Mouse (Mus musculus) CH12.LX (cell line): ENCODE data around the gene Ghrhr. TPM values are rescaled to one million over a fixed set of nuclear protein-coding genes. Genes with fewer than 3 reads are reported as not detected.

Source experiments
- DNase-seq: peaks from one replicate; pipeline ENCODE4 v3.0.0-alpha.2; 2013; ENCODE audit errors: extremely low read depth
- H3K27ac ChIP-seq: 2 replicates; pipeline ENCODE4 v1.5.1; 2012; ENCODE audit warnings: low read depth, mild to moderate bottlenecking, control low read depth, moderate library complexity; ENCODE audit not compliant: insufficient read depth
- H3K27me3 ChIP-seq: replicated peaks from 2 replicates; pipeline ENCODE3; 2012; ENCODE audit warnings: inconsistent platforms
- H3K36me3 ChIP-seq, 2 experiments: replicated peaks in 1 of 2; 2 replicates each; pipeline versions ENCODE3 to v1.6.1; 2012; ENCODE audit warnings: inconsistent platforms in 1 of 2, low read length in 1 of 2, mild to moderate bottlenecking in 1 of 2, mixed read lengths in 1 of 2, moderate library complexity in 1 of 2; ENCODE audit not compliant: control insufficient read depth in 1 of 2, insufficient read depth in 1 of 2
- H3K4me1 ChIP-seq, 2 experiments: 2 replicates each; pipeline ENCODE4 v1.6.1; 2012; ENCODE audit warnings: inconsistent platforms in 1 of 2, moderate library complexity in 1 of 2; ENCODE audit not compliant: insufficient read depth in 2 of 2, control insufficient read depth in 1 of 2
- H3K4me2 ChIP-seq: 2 replicates; pipeline ENCODE4 v1.6.1; 2012; ENCODE audit warnings: low read depth, mild to moderate bottlenecking, control low read depth; ENCODE audit not compliant: poor library complexity, insufficient read depth, severe bottlenecking
- H3K4me3 ChIP-seq, 3 experiments: fragments of 150-350 bp in 1 of 3; sonication (generic) in 1 of 3; replicated peaks in 1 of 3; 2 replicates each; pipeline versions ENCODE3 to v1.5.1; 2011 to 2012; ENCODE audit warnings: low read depth in 2 of 3, low read length in 2 of 3, mild to moderate bottlenecking in 2 of 3, moderate library complexity in 2 of 3, control low read depth in 1 of 3, improper control_type of control experiment in 1 of 3, inconsistent platforms in 1 of 3, mixed read lengths in 1 of 3; ENCODE audit not compliant: poor library complexity in 1 of 3
- H3K79me2 ChIP-seq: replicated peaks from 2 replicates; pipeline ENCODE4 v1.6.1; 2012; ENCODE audit warnings: mild to moderate bottlenecking, moderate library complexity; ENCODE audit not compliant: control insufficient read depth, poor library complexity, insufficient read depth, severe bottlenecking; ENCODE audit errors: extremely low read depth
- H3K9ac ChIP-seq: 2 replicates; pipeline ENCODE4 v1.6.1; 2012; ENCODE audit warnings: low read depth, mild to moderate bottlenecking, control low read depth, moderate library complexity; ENCODE audit not compliant: insufficient read depth
- H3K9me3 ChIP-seq: replicated peaks from 2 replicates; pipeline ENCODE3; 2012; ENCODE audit warnings: low read length, inconsistent platforms, mixed read lengths
- CHD2 ChIP-seq: IDR thresholded peaks from 2 replicates; pipeline ENCODE4 v1.6.1; 2011; ENCODE audit warnings: low read length, improper control_type of control experiment
- CTCF ChIP-seq, 2 experiments: IDR thresholded peaks in 1 of 2; conservative IDR thresholded peaks in 1 of 2; 2 replicates each; pipeline ENCODE4 v1.5.1; 2011 to 2012; ENCODE audit warnings: low read depth in 2 of 2, low read length in 2 of 2, improper control_type of control experiment in 1 of 2, inconsistent platforms in 1 of 2, mild to moderate bottlenecking in 1 of 2, moderate library complexity in 1 of 2
- E2F4 ChIP-seq: IDR thresholded peaks from 2 replicates; pipeline ENCODE4 v1.6.1; 2011; ENCODE audit warnings: low read depth, low read length, improper control_type of control experiment; ENCODE audit not compliant: insufficient replicate concordance
- KAT2A ChIP-seq: IDR thresholded peaks from 2 replicates; pipeline ENCODE4 v1.6.1; 2012; ENCODE audit warnings: low read length, improper control_type of control experiment, inconsistent platforms; ENCODE audit not compliant: insufficient replicate concordance
- MAZ ChIP-seq: IDR thresholded peaks from 2 replicates; pipeline ENCODE4 v1.6.1; 2012; ENCODE audit warnings: low read depth, mild to moderate bottlenecking, inconsistent platforms, low read length, improper control_type of control experiment, moderate library complexity
- MXI1 ChIP-seq: IDR thresholded peaks from 2 replicates; pipeline ENCODE4 v1.6.1; 2011; ENCODE audit warnings: mild to moderate bottlenecking, low read depth, low read length, improper control_type of control experiment
- MYC ChIP-seq: IDR thresholded peaks from 2 replicates; pipeline ENCODE4 v1.6.1; 2011; ENCODE audit warnings: low read depth, mild to moderate bottlenecking, improper control_type of control experiment, low read length
- NELFE ChIP-seq: IDR thresholded peaks from 2 replicates; pipeline ENCODE4 v1.6.1; 2011; ENCODE audit warnings: low read depth, low read length, improper control_type of control experiment
- NRF1 ChIP-seq: IDR thresholded peaks from 2 replicates; pipeline ENCODE4 v1.6.1; 2014; ENCODE audit warnings: low read depth, mild to moderate bottlenecking, inconsistent platforms, low read length, improper control_type of control experiment, moderate library complexity
- POLR2AphosphoS2 ChIP-seq: IDR thresholded peaks from 2 replicates; pipeline ENCODE4 v1.6.1; 2011; ENCODE audit warnings: low read depth, low read length, improper control_type of control experiment
- RAD21 ChIP-seq: IDR thresholded peaks from 2 replicates; pipeline ENCODE4 v1.6.1; 2011; ENCODE audit warnings: low read depth, mild to moderate bottlenecking, low read length, improper control_type of control experiment, moderate library complexity
- SIN3A ChIP-seq: IDR thresholded peaks from 2 replicates; pipeline ENCODE4 v1.6.1; 2012; ENCODE audit warnings: low read length, improper control_type of control experiment, inconsistent platforms
- SMC3 ChIP-seq: IDR thresholded peaks from 2 replicates; pipeline ENCODE4 v1.6.1; 2011; ENCODE audit warnings: low read depth, low read length, improper control_type of control experiment
- USF2 ChIP-seq: conservative IDR thresholded peaks from 2 replicates; pipeline ENCODE4 v1.6.1; 2011; ENCODE audit warnings: low read depth, low read length, improper control_type of control experiment
- ZKSCAN1 ChIP-seq: IDR thresholded peaks from 2 replicates; pipeline ENCODE4 v1.6.1; 2012; ENCODE audit warnings: low read depth, inconsistent platforms, low read length, improper control_type of control experiment, borderline replicate concordance
- ZMIZ1 ChIP-seq: IDR thresholded peaks from 2 replicates; pipeline ENCODE4 v1.6.1; 2012; ENCODE audit warnings: low read depth, mild to moderate bottlenecking, inconsistent platforms, low read length, improper control_type of control experiment
- dilution Hi-C: fragments of 300-500 bp; cut with MboI; formaldehyde crosslinking; loops from 2 replicates; pipeline ENCODE4 v1.14.3; 2020; ENCODE audit warnings: low sequenced_read_pairs; ENCODE audit not compliant: extremely low pct_unique_long_range_greater_than_20kb, extremely low pct_ligation_motif_present
- in situ Hi-C: fragments of 300-500 bp; cut with MboI; formaldehyde crosslinking; loops from 3 replicates; pipeline ENCODE4 v1.14.3; 2019; ENCODE audit warnings: low sequenced_read_pairs, low pct_ligation_motif_present, low pct_unique_long_range_greater_than_20kb, mixed read lengths
- polyA plus RNA-seq: library from polyadenylated mRNA; unstranded; fragments of >175 nt; gene quantifications from 2 replicates; pipeline ENCODE4 v1.2.1, GENCODE M21; 2012; ENCODE audit warnings: low read depth; ENCODE audit not compliant: insufficient read length
- total RNA-seq, 2 experiments: library from RNA; depleted of rRNA; stranded (reverse); fragments of 300-350 nt in 1 of 2; fragments of >200 nt in 1 of 2; gene quantifications; 2 replicates each; pipeline ENCODE4 v1.2.3; 2012 to 2014

Gene Ghrhr
- total and polyA plus RNA-seq, 3 experiments = not detected

DNA sequence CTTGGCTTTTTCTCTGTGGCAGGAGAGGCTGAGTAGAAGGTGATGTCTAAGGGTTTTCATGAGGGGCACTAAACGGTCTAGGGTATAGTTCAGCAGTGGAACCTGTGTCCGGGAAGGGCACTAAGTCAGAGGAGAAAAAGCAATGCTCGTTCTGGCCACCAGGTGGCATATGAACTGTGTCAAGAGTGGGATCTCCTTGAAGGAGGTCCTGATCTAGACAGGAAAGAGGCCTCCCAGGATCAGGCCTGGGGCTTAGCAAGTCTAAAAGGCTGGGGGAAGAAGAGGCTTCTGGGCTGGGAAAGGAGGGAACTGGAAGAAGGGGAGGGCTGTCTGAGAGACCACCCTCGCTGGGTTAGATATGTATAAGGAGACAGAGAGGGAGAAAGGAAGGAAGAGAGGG is 16.4 kb downstream of the Ghrhr start:
- dilution Hi-C loops = no loop called here
- H3K9me3 ChIP-seq = no peaks in the 10 kb centered on the region
- no peak overlapping the region for H3K4me3 ChIP-seq
- H3K4me1 ChIP-seq = peaks cover 0 to 17% of the 10 kb centered on the region in 2 experiments; a peak in 2 of 4 replicates
- no peak overlapping the region for H3K27ac ChIP-seq
- DNase-seq = peak; percentile 59
- no peak overlapping the region for H3K9ac ChIP-seq
- no peaks in the 10 kb centered on the region for H3K36me3 ChIP-seq
- H3K79me2 ChIP-seq = no peaks in the 10 kb centered on the region
- H3K4me2 ChIP-seq = no peak overlapping the region
- no peak for TF ChIP-seq MYC
- peak; percentile 47 for TF ChIP-seq RAD21
- TF ChIP-seq SMC3 = peak; percentile 82
- TF ChIP-seq E2F4 = no peak
- TF ChIP-seq CTCF (conservative IDR thresholded peaks at IDR 0.05 in 1 of 2, IDR thresholded peaks at IDR 0.05 in 1 of 2; ENCODE audit: low read depth in 2 of 2, low read length in 2 of 2) = peak; percentile 61 to 69
- TF ChIP-seq POLR2AphosphoS2 = no peak
- in situ Hi-C loops = loop anchor here (5.0 kb wide), 1 partner anchor 120 kb away; no protein-coding TSS in a partner anchor
- peaks cover 73% of the 10 kb centered on the region for H3K27me3 ChIP-seq

- peaks cover 0 to 17% of the 10 kb centered on the region in 2 experiments; a peak in 2 of 4 replicates for H3K4me1 ChIP-seq
- no peak for DNase-seq
- H3K9me3 ChIP-seq = no peaks in the 10 kb centered on the region
- no peak overlapping the region for H3K4me2 ChIP-seq
- dilution Hi-C loops (no loop called here), in situ Hi-C loops (loop anchor here (5.0 kb wide), 1 partner anchor 117 kb away; no protein-coding TSS in a partner anchor)
- no peak overlapping the region for H3K9ac ChIP-seq
- no peak overlapping the region for H3K4me3 ChIP-seq
- peaks cover 74% of the 10 kb centered on the region for H3K27me3 ChIP-seq
- no peaks in the 10 kb centered on the region for H3K36me3 ChIP-seq
- no peak for TF ChIP-seq NELFE
- no peak for TF ChIP-seq SIN3A
- no peak for TF ChIP-seq NRF1
- no peak for TF ChIP-seq CHD2
- no peak for TF ChIP-seq KAT2A
- TF ChIP-seq ZKSCAN1 = no peak
- no peak for TF ChIP-seq ZMIZ1
- TF ChIP-seq USF2 = no peak
- TF ChIP-seq MAZ = no peak
- no peak for TF ChIP-seq SMC3
- no peak for TF ChIP-seq MXI1
- no peaks in the 10 kb centered on the region for H3K79me2 ChIP-seq
- H3K27ac ChIP-seq = no peak overlapping the region
These were observed 18.8 kb downstream of the Ghrhr start for GRCm38 (mm10) chr6:55394854-55395253.
